Mouse (Mus musculus): ENCODE results near the gene Wdr89. TPM values are rescaled to one million over a fixed set of nuclear protein-coding genes. Genes with fewer than 3 reads are reported as not detected.
A peak's percentile ranks its signal among the peaks of the same experiment; 100 is the strongest.
"Not testable (repeated sequence)": the region's sequence is repeated elsewhere in the genome, so short reads cannot be mapped to it uniquely, and the experiment has no call there.

Wdr89 gene
- polyA plus RNA-seq, 1 experiment from 2014 or later: 9.5 TPM

DNA sequence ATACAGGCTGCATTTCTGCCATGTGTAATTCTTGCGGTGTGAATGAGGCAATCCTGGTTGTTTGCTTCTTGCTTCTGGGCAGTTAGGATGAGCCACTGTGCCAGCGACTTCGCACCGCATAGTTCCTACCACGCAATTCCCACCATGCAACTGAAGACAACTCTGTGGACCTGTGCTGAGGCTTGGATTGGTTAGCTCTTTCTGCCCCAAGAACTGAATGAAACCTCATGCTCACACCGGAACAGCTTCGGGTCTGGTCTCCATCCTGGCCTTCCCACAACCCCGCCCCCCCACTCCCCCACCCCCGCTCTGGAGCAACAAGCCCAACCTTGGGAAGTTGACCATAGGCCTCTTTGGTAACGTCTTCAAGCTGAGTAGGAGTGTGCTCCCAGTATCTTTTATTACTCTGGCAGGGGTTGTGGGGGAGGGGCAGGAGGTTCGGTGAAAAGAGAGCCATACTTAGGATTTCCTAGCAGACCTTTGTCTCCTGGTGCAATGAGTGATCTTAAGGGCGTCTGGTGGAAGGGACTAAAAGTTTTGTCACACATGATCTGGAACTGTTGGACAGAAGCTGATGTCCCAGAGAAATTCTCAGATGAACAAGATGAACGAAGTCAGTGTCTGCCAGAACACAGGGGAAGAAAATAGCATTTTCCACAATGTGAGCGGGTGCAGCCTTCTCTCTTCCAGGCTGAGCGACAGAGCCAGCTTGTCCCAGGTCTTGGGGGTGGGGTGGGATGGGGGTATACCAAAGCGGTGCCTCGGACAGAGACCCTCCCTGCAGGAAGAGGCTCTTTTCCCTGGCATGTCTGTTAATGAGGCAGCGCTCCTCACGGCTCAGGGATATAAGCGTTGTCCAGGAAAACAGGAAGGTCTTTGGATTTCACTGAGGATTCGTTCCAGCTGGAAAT lies 32.1 kb upstream of the Wdr89 start:
- Histone ChIP-seq H3K9me3 (ENCODE audit: control insufficient read depth, low read length) (0 out of 2 replicates have a peak, but pooled peaks cover 2% of the 10 kb centered on the region), H3K4me1 (replicated peaks; ENCODE audit: control insufficient read depth, insufficient read depth, low read length) (peaks cover 7% of the 10 kb centered on the region; the same call in 1 of the 2 replicates), H3K4me2 (ENCODE audit: low read depth, low read length) (peak overlapping the region; percentile 46), H3K36me3 (ENCODE audit: control insufficient read depth, insufficient read depth, low read length) (no peaks in the 10 kb centered on the region), H3K27ac (ENCODE audit: low read length) (no peak overlapping the region), H3K9ac (ENCODE audit: low read length) (peak overlapping the region; percentile 52), H3K4me3 (ENCODE audit: low read length) (peak overlapping the region; percentile 13; the same call in 1 of the 2 replicates), H3K27me3 (ENCODE audit: control insufficient read depth, insufficient read depth, low read depth, low read length) (no peaks in the 10 kb centered on the region)
- peak; percentile 43; the same call in 1 of the 2 replicates for ATAC-seq (ENCODE audit: low read depth)
- WGBS: 34% methylated on average over 21 of the region's 21 CpGs

DNA sequence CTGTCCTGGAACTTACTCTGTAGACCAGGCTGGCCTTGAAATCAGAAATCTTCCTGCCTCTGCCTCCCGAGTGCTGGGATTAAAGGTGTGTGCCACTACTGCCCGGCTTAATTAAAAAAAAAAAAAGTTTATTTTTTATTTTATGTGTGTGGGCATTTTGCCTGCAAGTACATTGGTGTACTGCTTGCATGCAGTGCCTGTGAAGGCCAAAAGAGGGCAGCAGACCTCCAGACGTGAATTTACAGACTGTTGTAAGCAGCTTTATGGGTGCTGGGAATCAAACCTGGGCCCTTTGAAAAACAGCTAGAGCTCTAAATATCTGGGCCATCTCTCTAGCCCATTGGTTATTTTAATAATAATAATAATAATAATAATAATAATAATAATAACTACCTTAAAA lies 29.4 kb upstream of the Wdr89 start:
- Histone ChIP-seq H3K4me3 (ENCODE audit: low read length) (no peak overlapping the region), H3K9me3 (ENCODE audit: control insufficient read depth, low read length) (0 out of 2 replicates have a peak, but pooled peaks cover 2% of the 10 kb centered on the region), H3K4me1 (replicated peaks; ENCODE audit: control insufficient read depth, insufficient read depth, low read length) (peaks cover 7% of the 10 kb centered on the region; the same call in 1 of the 2 replicates), H3K27me3 (ENCODE audit: control insufficient read depth, insufficient read depth, low read depth, low read length) (no peaks in the 10 kb centered on the region), H3K9ac (ENCODE audit: low read length) (no peak overlapping the region), H3K4me2 (ENCODE audit: low read depth, low read length) (no peak overlapping the region), H3K27ac (ENCODE audit: low read length) (no peak overlapping the region), H3K36me3 (ENCODE audit: control insufficient read depth, insufficient read depth, low read length) (no peaks in the 10 kb centered on the region)
- no peak for ATAC-seq (ENCODE audit: low read depth)
- 87% methylated on average over 3 of the region's 3 CpGs for WGBS

DNA sequence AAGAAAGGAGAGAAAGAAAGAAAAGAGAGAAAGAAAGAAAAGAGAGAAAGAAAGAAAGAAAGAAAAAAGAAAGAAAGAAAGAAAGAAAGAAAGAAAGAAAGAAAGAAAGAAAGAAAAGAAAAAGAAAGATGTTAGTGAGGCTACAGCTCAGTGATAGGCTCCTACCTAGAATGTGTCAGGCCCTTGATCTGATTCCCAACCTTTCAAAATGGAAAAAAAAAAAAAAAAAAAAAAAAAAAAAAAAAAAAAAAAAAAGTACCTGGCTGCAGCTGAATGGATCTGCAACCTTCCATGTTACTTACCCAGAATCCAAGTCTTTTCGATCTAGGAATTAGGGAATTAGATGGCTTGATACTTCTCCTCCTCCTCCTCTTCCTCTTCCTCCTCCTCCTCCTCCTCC lies 26.5 kb upstream of the Wdr89 start:
- ATAC-seq (ENCODE audit: low read depth); H3K4me3 ChIP-seq (ENCODE audit: low read length); H3K9ac ChIP-seq (ENCODE audit: low read length); H3K9me3 ChIP-seq (ENCODE audit: control insufficient read depth, low read length); H3K4me2 ChIP-seq (ENCODE audit: low read depth, low read length); H3K27me3 ChIP-seq (ENCODE audit: control insufficient read depth, insufficient read depth, low read depth, low read length); H3K36me3 ChIP-seq (ENCODE audit: control insufficient read depth, insufficient read depth, low read length); H3K4me1 ChIP-seq (replicated peaks; ENCODE audit: control insufficient read depth, insufficient read depth, low read length); H3K27ac ChIP-seq (ENCODE audit: low read length): not testable (repeated sequence)
- 80% methylated on average over 1 of the region's 1 CpGs for WGBS

DNA sequence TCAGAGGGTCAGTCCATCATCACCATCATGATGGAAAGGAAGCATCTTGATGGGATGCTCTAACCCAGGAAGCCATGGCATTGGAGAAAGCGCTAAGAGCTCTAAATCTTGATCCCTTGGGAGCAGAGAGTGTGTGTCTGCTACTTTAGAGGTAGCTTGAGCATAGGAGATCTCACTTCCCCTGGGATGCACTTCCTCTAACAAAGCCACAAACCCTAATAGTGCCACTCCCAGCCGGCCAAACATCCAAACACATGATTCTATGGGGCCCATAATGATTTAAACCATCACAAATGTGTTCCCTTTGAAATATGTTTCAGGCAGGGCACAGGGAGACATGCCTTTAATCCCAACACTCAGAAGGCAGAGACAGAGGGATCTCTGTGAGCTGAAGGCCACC lies 19.7 kb upstream of the Wdr89 start:
- 86% methylated on average over 2 of the region's 2 CpGs for WGBS
- Histone ChIP-seq H3K4me3 (ENCODE audit: low read length) (no peak overlapping the region), H3K9me3 (ENCODE audit: control insufficient read depth, low read length) (no peaks in the 10 kb centered on the region), H3K27ac (ENCODE audit: low read length) (no peak overlapping the region), H3K9ac (ENCODE audit: low read length) (no peak overlapping the region), H3K27me3 (ENCODE audit: control insufficient read depth, insufficient read depth, low read depth, low read length) (no peaks in the 10 kb centered on the region), H3K4me1 (replicated peaks; ENCODE audit: control insufficient read depth, insufficient read depth, low read length) (no peaks in the 10 kb centered on the region), H3K4me2 (ENCODE audit: low read depth, low read length) (no peak overlapping the region), H3K36me3 (ENCODE audit: control insufficient read depth, insufficient read depth, low read length) (no peaks in the 10 kb centered on the region)
- ATAC-seq (ENCODE audit: low read depth): no peak

DNA sequence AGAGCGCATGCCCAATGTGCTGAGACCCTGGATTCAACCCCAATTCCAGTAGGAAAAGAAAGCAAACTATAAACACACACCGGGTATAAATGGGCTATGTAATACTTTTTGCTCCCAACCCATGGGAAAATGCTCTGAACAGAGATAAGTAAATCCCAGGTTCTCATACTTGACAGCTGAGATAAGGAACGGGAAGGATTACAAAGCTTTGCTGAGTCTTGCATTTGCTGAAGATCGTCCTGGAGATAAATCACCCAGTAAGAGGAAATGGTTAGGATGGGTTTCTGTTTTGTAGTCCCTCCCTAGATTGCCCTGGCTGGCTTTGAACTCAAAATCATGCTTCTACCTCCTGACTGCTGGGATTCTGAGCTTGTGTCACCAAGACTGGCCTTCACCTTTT lies 18.0 kb upstream of the Wdr89 start:
- Histone ChIP-seq H3K36me3 (ENCODE audit: control insufficient read depth, insufficient read depth, low read length) (no peaks in the 10 kb centered on the region), H3K4me1 (replicated peaks; ENCODE audit: control insufficient read depth, insufficient read depth, low read length) (no peaks in the 10 kb centered on the region), H3K4me3 (ENCODE audit: low read length) (no peak overlapping the region), H3K27me3 (ENCODE audit: control insufficient read depth, insufficient read depth, low read depth, low read length) (no peaks in the 10 kb centered on the region), H3K9ac (ENCODE audit: low read length) (no peak overlapping the region), H3K9me3 (ENCODE audit: control insufficient read depth, low read length) (no peaks in the 10 kb centered on the region), H3K4me2 (ENCODE audit: low read depth, low read length) (no peak overlapping the region), H3K27ac (ENCODE audit: low read length) (no peak overlapping the region)
- ATAC-seq (ENCODE audit: low read depth): no peak
- WGBS: 17% methylated on average over 4 of the region's 4 CpGs

DNA sequence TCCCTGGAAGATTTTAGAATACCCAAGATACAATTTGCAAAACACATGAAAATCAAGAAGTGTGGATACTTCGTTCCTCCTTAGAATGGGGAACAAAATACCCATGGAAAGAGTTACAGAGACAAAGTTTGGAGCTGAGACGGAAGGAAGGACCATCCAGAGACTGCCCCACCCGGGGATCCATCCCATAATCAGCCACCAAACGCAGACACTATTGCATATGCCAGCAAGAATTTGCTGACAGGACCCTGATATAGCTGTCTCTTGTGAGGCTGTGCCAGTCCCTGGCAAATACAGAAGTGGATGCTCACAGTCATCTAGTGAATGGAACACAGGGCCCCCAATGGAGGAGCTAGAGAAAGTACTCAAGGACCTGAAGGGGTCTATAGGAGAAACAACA lies 14.7 kb upstream of the Wdr89 start:
- H3K9ac ChIP-seq (ENCODE audit: low read length); ATAC-seq (ENCODE audit: low read depth); H3K4me3 ChIP-seq (ENCODE audit: low read length); H3K9me3 ChIP-seq (ENCODE audit: control insufficient read depth, low read length); H3K4me1 ChIP-seq (replicated peaks; ENCODE audit: control insufficient read depth, insufficient read depth, low read length); H3K4me2 ChIP-seq (ENCODE audit: low read depth, low read length); H3K27me3 ChIP-seq (ENCODE audit: control insufficient read depth, insufficient read depth, low read depth, low read length); H3K36me3 ChIP-seq (ENCODE audit: control insufficient read depth, insufficient read depth, low read length); H3K27ac ChIP-seq (ENCODE audit: low read length): not testable (repeated sequence)
- WGBS: 73% methylated on average over 4 of the region's 4 CpGs

DNA sequence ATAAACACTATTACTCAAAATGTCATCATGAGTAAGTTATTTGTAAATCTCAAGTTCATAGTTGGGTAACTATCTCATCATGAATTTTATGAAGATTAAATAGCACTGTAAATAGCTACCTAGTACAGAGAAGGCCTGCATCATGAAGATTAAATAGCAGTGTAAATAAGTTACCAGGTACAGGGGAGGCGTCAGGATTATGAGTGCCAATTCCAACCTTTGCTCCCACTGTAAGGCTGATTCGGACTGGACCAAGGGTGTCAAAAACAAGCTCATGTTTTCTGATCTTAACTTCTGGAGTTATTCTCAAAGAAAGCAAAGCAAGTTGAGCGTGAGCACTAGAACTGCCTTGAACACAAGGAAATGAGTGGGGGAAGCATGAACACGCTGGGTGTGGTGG lies 14.3 kb upstream of the Wdr89 start:
- no peaks in the 10 kb centered on the region for H3K4me1 ChIP-seq (replicated peaks; ENCODE audit: control insufficient read depth, insufficient read depth, low read length)
- no peak overlapping the region for H3K4me2 ChIP-seq (ENCODE audit: low read depth, low read length)
- no peaks in the 10 kb centered on the region for H3K36me3 ChIP-seq (ENCODE audit: control insufficient read depth, insufficient read depth, low read length)
- 90% methylated on average over 4 of the region's 4 CpGs for WGBS
- no peak overlapping the region for H3K4me3 ChIP-seq (ENCODE audit: low read length)
- no peaks in the 10 kb centered on the region for H3K27me3 ChIP-seq (ENCODE audit: control insufficient read depth, insufficient read depth, low read depth, low read length)
- H3K9ac ChIP-seq (ENCODE audit: low read length): no peak overlapping the region
- H3K9me3 ChIP-seq (ENCODE audit: control insufficient read depth, low read length): no peaks in the 10 kb centered on the region
- no peak for ATAC-seq (ENCODE audit: low read depth)
- no peak overlapping the region for H3K27ac ChIP-seq (ENCODE audit: low read length)

DNA sequence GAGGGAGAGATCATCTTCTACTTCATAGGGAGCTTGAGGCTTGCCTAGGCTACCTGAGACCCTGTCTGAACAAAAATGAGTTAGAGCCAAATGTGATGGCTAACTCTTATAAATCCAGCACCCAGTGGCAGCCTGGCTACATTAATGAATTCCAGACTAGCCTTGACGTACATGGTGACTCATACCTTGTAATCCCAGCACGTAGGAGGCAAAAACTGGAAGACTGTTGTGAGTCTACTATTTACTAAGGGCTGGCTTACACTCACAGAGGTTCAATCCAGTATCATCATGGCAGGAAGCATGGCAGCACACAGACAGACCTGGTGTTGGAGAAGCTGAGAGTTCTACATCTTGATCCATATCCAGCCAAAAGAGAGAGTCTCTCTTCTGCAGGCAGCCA lies 13.5 kb upstream of the Wdr89 start:
- no peak for ATAC-seq (ENCODE audit: low read depth)
- no peak overlapping the region for H3K27ac ChIP-seq (ENCODE audit: low read length)
- H3K4me3 ChIP-seq (ENCODE audit: low read length): no peak overlapping the region
- no peak overlapping the region for H3K4me2 ChIP-seq (ENCODE audit: low read depth, low read length)
- WGBS: 73% methylated on average over 2 of the region's 2 CpGs
- H3K9ac ChIP-seq (ENCODE audit: low read length): no peak overlapping the region
- no peaks in the 10 kb centered on the region for H3K36me3 ChIP-seq (ENCODE audit: control insufficient read depth, insufficient read depth, low read length)
- no peaks in the 10 kb centered on the region for H3K4me1 ChIP-seq (replicated peaks; ENCODE audit: control insufficient read depth, insufficient read depth, low read length)
- no peaks in the 10 kb centered on the region for H3K9me3 ChIP-seq (ENCODE audit: control insufficient read depth, low read length)
- H3K27me3 ChIP-seq (ENCODE audit: control insufficient read depth, insufficient read depth, low read depth, low read length): no peaks in the 10 kb centered on the region

DNA sequence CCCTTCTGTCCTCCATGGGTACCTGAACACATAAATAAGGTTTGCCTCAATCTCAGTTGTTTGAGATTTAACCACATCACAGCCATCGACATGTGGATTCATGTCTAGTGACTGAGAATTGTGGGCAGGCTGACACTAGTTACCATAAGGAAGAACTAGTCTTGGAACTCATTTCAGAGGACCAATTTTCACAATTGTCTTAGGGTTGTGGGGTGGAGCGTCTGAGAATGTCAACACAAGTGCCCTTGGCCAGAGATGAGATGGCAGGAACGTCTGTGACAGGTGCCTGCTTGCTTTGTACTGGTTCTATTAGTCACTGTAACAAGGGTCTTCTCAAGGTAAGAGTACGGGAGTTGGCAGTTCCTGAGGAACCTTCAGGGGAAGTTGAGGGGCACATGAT lies 11.8 kb upstream of the Wdr89 start:
- Histone ChIP-seq H3K4me3 (ENCODE audit: low read length) (no peak overlapping the region), H3K36me3 (ENCODE audit: control insufficient read depth, insufficient read depth, low read length) (no peaks in the 10 kb centered on the region), H3K4me1 (replicated peaks; ENCODE audit: control insufficient read depth, insufficient read depth, low read length) (no peaks in the 10 kb centered on the region), H3K4me2 (ENCODE audit: low read depth, low read length) (no peak overlapping the region), H3K27me3 (ENCODE audit: control insufficient read depth, insufficient read depth, low read depth, low read length) (no peaks in the 10 kb centered on the region), H3K9ac (ENCODE audit: low read length) (no peak overlapping the region), H3K27ac (ENCODE audit: low read length) (no peak overlapping the region), H3K9me3 (ENCODE audit: control insufficient read depth, low read length) (no peaks in the 10 kb centered on the region)
- 64% methylated on average over 4 of the region's 4 CpGs for WGBS
- no peak for ATAC-seq (ENCODE audit: low read depth)

Measured in lung, embryonic 16.5 days (tissue).